Mouse (Mus musculus) heart, adult 9 months (tissue): ENCODE measurements around the gene Zfp445.
"Not testable (repeated sequence)": the region's sequence is repeated elsewhere in the genome, so short reads cannot be mapped to it uniquely, and the experiment has no call there.

Source experiments
- DNase-seq, 2 experiments: peaks; one replicate each; pipeline ENCODE4 v3.0.0; 2022; ENCODE audit warnings: low spot score in 2 of 2

The Zfp445 gene

GRCm38 (mm10) chr9:122865697-122866166 lies at the start of gene Zfp445:
Zfp445 (minus strand) TSS chr9:122866006.
- peak; percentile 79 to 84 for DNase-seq

DNA sequence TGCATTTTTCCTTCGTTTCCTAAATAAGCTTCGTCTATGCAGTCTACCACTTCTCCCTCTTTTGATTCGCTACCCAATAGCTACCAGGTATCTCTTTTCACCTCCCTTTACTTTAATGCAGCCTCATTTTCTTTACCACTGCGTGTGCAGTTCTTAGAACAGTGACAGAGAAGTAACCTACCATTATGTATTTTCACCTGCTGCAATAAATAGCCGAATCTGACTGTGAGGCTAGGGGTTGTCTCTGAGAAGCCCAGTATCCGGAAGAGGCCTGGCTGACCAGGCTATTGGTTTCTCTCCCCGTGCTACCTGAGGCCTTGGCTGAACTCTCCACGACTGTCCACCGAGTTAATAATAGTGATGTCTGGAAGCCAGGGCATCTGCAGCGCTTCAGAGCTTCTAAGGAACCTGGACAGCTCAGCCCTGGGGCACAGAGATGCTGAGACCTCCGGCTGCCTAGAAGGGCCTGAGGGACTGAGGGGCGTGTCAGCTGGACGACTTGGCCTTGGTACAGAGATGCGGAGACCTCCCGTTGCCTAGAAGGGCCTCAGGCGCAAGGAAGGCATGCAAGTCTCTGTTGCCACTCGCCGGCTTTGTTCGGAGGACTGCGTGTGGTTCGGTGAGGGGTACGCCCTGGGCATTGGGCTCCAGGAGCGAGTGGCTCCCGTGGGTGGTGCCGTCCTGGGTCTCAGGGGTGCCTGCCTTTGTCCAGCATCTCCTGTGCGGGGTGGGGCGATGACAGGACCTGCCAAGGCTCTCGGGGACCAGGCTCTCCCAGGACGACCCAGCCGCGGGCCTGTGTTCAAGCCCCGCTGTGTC lies 37.1 kb upstream of the Zfp445 start:
- DNase-seq: peak; percentile 35 to 42

GRCm38 (mm10) chr9:122901047-122901446 lies 35.2 kb upstream of the Zfp445 start:
- DNase-seq: no peak

DNA sequence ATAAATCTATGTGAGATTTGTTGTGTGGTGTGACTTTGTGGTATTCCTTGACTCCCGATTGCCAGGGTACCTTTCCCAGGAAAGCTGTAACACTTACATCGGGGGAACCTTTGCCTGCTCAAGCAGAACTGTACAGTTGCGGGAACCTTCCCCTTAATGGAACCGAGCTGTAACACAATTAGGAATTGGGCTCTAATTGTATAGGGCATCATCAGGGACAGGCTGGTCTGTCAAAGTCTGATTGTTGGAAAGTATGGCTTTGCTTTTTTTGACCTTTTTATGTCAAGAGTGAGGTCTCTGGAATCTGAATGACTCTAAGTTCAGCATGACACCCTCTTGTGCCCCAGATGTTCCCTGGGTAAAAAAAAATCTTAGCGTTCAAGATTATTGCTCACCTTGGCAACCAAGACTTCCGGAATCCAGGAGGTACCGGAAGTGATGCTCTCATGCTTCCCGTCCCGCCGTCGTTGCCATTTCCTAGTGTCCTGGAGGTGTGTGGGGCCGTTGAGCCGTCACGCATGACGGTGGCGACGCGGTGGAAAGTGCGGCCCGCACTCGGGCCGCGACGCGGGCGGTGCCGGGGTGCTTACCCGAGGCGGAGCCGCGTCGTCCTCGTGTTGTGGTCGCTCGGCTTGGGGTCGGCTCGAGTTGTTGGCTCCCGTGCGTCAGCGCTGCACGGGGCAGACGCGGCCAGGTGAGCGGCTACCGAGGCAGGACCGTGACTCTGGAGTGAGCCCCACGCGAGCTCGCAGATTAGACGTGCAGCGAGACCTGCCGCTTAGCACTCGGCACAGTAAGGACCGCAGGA lies 20.8 kb upstream of the Zfp445 start:
- peak; percentile 51 to 52 for DNase-seq

- DNase-seq: no peak
These were observed 19.6 kb upstream of the Zfp445 start, which contains the start of gene Zkscan7 for GRCm38 (mm10) chr9:122885385-122885784. Zkscan7 (plus strand) TSS chr9:122885685.

DNA sequence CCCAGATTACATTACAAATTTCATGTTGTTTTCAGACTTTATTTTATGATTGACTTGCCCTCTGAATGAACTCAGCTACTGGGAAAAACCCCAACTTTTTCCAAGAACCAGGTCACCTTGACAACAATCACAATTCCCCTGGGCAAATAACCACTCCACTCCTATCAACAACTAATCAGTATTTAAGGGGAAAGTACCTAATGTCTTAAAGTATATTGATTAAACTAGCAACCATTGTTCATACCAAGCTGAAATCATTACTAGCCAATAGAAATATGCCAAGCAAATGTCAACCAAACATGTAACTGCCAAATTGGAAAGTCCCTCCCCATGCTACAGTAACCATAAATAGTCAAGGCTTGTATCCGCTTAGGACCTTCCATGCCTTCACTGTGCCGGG lies 9.3 kb upstream of the Zfp445 start:
- no peak for DNase-seq

GRCm38 (mm10) chr9:122874653-122875052 lies 8.8 kb upstream of the Zfp445 start:
- no peak for DNase-seq

- DNase-seq: no peak
These were observed 6.8 kb upstream of the Zfp445 start for GRCm38 (mm10) chr9:122872595-122872994.

DNA sequence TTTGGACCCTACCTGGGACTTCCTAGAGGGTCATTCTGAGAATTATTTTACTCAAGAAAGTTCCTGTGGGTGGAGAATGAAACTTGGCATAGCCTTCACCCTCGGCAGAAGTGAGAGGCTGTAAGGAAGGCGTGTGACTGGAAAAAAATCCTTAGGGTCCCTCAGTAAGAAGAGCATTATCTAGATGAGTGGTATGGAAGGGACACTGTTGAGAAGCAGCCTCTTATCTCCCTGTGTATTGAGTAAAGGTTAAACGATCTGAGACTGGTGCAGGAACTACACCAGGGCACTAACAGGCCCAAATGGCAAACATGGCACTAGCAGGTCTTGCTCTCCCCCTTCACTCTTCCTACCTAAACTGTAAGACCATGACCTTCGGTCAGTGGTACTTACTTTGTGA lies 386 bp upstream of the Zfp445 start:
- DNase-seq: no peak

GRCm38 (mm10) chr9:122864848-122865247 lies 958 bp downstream of the Zfp445 start:
- DNase-seq: no peak

GRCm38 (mm10) chr9:122863731-122864130 lies 2.1 kb downstream of the Zfp445 start:
- DNase-seq: no peak

DNA sequence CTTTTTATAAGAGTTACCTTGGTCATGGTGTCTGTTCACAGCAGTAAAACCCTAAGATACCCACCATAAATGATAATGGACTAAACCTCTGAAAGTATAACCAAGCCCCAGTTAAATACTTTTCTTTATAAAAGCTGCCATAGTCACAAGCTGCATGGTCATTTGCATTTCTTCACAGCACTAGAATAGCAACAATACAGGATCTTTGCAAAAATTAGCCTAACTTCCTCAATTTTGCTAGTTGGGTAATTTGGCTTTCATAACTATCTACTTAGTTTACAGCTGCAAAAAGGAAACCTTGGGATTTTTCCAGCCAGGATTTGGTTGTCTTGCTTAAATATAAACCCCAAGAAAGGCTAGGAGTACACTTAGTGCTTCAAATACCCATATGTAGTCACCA lies 5.1 kb downstream of the Zfp445 start:
- DNase-seq: no peak

DNA sequence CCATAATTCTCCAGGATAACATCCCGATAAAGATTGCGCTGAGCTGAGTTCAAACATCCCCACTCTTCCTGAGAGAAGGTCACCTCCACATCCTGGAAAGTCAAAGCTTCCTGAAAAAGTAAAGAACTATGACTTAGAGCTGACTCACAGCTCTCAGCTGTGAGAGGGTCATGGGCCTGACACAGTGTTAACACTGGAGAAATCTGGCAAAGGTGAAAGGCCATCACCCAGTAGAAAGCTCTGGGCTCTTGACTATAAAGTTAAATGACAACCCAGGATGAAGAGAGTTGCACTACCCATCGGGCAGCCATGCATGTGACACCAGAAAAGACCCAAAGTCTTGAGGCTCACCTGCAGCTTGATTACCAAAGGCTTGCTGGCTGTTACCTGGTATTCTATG lies 9.1 kb downstream of the Zfp445 start:
- DNase-seq: no peak

- no peak for DNase-seq
These were observed 10.2 kb downstream of the Zfp445 start for GRCm38 (mm10) chr9:122855617-122856016.

DNA sequence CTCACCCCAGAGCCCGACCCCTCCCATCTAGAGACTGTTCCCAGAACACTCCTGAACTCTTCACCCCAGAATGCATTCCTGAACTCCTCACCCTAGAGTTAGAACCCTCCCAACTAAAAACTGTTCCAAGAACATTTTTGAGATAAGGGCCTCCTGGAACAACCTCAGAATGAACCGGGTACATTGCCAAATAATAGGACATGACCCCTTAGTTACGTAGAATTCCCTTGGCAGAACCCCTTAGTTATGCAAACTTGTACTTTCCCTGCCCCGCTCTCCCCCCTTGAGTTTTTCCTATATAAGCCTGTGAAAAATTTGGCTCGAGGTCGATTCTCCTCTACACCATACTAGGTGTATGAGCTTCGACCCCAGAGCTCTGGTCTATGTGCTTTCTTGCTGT lies 10.7 kb downstream of the Zfp445 start:
- not testable (repeated sequence) for DNase-seq

- DNase-seq: no peak
These were observed 11.3 kb downstream of the Zfp445 start for GRCm38 (mm10) chr9:122854526-122854925.

GRCm38 (mm10) chr9:122847811-122848311 lies 17.9 kb downstream of the Zfp445 start:
- DNase-seq: peak; percentile 43 to 53

GRCm38 (mm10) chr9:122846156-122846555 lies 19.6 kb downstream of the Zfp445 start:
- DNase-seq: peak; percentile 76 to 84

DNA sequence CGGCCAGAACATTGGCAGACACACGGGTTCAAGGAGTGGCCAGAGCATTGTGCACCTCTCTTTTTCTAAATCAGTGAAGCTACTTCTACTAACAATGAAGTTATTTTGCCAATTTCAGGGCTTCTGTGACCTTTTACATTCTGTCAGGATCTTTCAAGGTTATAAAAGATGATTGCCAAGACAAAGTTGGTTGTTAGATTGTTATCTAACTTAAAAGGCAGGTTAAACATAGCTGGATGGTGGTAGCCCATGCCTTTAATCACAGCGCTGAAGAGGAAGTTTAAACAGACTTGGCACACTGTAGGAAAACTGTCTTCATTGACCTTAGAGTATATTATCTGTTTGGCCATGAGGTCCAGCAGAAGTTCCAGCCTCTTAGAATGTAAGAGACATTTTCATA lies 20.2 kb downstream of the Zfp445 start:
- peak in 1 of 2 experiments; percentile 23 for DNase-seq

- no peak for DNase-seq
These were observed 22.0 kb downstream of the Zfp445 start, which contains the start of gene Gm35549 for GRCm38 (mm10) chr9:122843760-122844159. Gm35549 (minus strand) TSS chr9:122844035.

DNA sequence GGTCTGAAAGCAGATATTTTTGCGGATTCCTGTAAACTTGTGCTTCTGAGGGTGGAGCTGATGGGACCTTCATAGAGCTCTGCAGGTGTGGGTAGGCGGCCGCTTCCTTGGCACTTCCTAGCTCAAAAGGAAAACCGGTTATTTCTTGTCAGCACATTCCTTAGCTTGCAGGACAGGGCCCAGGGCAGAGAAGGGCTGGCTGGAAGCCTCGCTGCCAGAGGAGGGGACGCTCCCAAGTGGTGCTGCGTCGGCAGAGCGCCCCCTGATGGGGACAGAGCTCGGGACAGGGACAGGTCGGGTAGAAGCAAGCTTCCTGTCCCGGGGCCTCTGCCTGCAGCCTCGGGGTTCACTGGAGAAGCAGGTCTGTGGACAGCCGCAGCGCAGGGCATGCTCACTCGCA lies 28.1 kb downstream of the Zfp445 start:
- no peak for DNase-seq

GRCm38 (mm10) chr9:122837216-122837615 lies 28.6 kb downstream of the Zfp445 start:
- DNase-seq: no peak
